Mouse (Mus musculus) stomach, postnatal 0 days (tissue): ENCODE data around the gene Pgpep1l. TPM values are rescaled to one million over a fixed set of nuclear protein-coding genes. Genes with fewer than 3 reads are reported as not detected.

ENCODE experiments used
- ATAC-seq: fragments of 200-750 bp; cut with Nextera tagmentation; 2 replicates; pipeline ENCODE4 v1.8.0; 2017; ENCODE audit not compliant: low FRiP score, low TSS enrichment
- DNase-seq: peaks from one replicate; pipeline ENCODE4 v3.0.0-alpha.2; 2016; ENCODE audit warnings: low spot score
- H3K27ac ChIP-seq: fragments of 300-500 bp; sonication (generic); replicated peaks from 2 replicates; pipeline ENCODE4 v1.5.1; 2014; ENCODE audit warnings: mild to moderate bottlenecking, control low read depth
- H3K27me3 ChIP-seq: fragments of 300-500 bp; sonication (generic); 2 replicates; pipeline ENCODE4 v1.6.1; 2014; ENCODE audit warnings: low read length; ENCODE audit not compliant: control insufficient read depth, insufficient read depth
- H3K36me3 ChIP-seq: fragments of 300-500 bp; sonication (generic); 2 replicates; pipeline ENCODE4 v1.6.1; 2014; ENCODE audit warnings: low read length, mixed read lengths; ENCODE audit not compliant: control insufficient read depth, insufficient read depth
- H3K4me1 ChIP-seq: fragments of 300-500 bp; sonication (generic); replicated peaks from 2 replicates; pipeline ENCODE4 v1.6.1; 2014; ENCODE audit warnings: antibody characterized with exemption; ENCODE audit not compliant: control insufficient read depth, insufficient read depth
- H3K4me2 ChIP-seq: fragments of 300-500 bp; sonication (generic); replicated peaks from 2 replicates; pipeline ENCODE4 v1.6.1; 2014; ENCODE audit warnings: low read depth, mild to moderate bottlenecking, control low read depth, moderate library complexity
- H3K4me3 ChIP-seq: fragments of 300-500 bp; sonication (generic); 2 replicates; pipeline ENCODE4 v1.5.1; 2014; ENCODE audit warnings: low read depth, low read length, control low read depth
- H3K9ac ChIP-seq: fragments of 300-500 bp; sonication (generic); 2 replicates; pipeline ENCODE4 v1.6.1; 2014; ENCODE audit warnings: mild to moderate bottlenecking, low read length, control low read depth, mixed read lengths
- H3K9me3 ChIP-seq: fragments of 300-500 bp; sonication (generic); 2 replicates; pipeline ENCODE4 v1.6.1; 2016; ENCODE audit warnings: low read length; ENCODE audit not compliant: control insufficient read depth
- CTCF ChIP-seq: IDR thresholded peaks from 2 replicates; pipeline ENCODE4 v1.5.1; 2016; ENCODE audit warnings: antibody characterized with exemption, low read depth, mild to moderate bottlenecking, moderate library complexity
- EP300 ChIP-seq: optimal IDR thresholded peaks from 2 replicates; pipeline ENCODE3; 2016; ENCODE audit warnings: antibody characterized with exemption
- WGBS: fragments of 180-500 bp; shearing (Covaris S2); extraction: QIAGEN DNeasy Blood & Tissue Kit; methylation state at CpG from one replicate; pipeline ENCODE4 v1.1.7; 2014; 5-methylcytosine and 5-hydroxymethylcytosine counted together
- polyA plus RNA-seq: library from polyadenylated mRNA; unstranded; fragments of >200 nt; fragmentation: Nextera tagmentation; extraction: Ambion mirVana; gene quantifications from 2 replicates; pipeline ENCODE4 v1.2.1, GENCODE M21; 2015

Pgpep1l gene
- not detected in 2 replicates for polyA plus RNA-seq

DNA sequence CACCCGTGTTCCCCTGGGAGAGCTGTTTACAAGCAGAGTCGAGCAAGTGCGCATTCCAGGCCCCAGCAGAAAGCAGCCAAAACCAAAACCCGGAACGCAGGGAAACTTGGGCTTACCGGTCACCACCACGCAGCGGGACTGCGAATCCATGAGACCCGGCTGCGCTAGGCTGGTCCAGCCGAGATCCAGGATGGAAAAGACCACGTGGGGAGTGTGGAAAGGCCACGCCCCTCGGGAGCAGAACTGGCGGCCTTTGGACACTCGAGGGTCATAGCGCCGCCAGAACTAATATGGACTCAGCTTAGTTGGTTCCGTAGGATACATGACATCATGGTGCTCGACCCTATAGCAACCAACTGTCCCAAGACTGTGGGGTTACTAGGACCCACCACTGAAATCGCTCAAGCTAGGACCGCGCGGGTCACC, at the start of gene Pgpep1l:
Pgpep1l (minus strand) TSS at position 206 of the 426 bp plus-strand sequence.
- Histone ChIP-seq H3K36me3 (no peaks in the 10 kb centered on the region), H3K4me2 (peak within 1 kb of the TSS; percentile 48), H3K9me3 (no peaks in the 10 kb centered on the region), H3K27ac (no peak within 1 kb of the TSS), H3K4me1 (0 out of 2 replicates have a peak, but pooled peaks cover 3% of the 10 kb centered on the region), H3K9ac (peak within 1 kb of the TSS; percentile 38; the same call in 1 of the 2 replicates), H3K4me3 (peak within 1 kb of the TSS; percentile 25), H3K27me3 (no peaks in the 10 kb centered on the region; the same call in 1 of the 2 replicates)
- 10% methylated on average over 25 of the region's 25 CpGs for WGBS
- ATAC-seq, result peak; percentile 57; the same call in 1 of the 2 replicates
- DNase-seq, result peak; percentile 38
- TF ChIP-seq CTCF (no peak), EP300 (no peak)

DNA sequence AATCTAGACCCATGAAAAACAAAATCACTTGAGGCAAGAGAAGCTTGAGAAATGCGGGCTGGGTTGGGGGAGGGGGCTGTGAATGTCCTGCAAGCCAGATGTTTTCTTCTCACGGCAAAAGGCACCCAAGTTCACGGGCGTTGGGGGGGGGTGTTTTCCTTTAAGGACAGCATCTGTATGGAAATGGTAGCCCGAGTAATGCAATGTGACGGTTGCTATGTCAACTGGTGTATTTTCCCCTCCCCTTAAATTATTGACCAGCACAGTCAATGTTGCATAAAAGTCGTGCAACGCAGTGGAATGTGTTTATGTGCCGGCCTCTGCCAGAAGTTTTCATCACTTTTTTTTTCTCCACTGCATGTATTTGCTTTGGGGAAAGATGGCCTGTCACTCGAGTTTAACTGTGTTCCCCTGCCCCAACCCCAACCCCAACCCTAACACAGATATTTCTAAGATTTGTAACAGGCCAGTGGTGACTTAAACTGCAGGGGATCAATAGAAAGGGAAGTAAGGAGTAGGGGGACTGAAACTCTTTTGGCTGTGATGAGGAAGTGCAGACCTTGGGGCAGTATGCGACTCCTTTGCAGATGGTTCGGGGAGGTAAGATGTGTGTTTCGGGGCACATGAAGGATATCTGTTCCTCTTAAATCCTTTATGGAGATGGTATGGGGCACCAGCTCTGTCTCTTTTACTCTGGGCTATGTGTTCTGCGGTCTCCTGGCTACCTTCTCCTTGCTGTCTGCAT, 49.2 kb upstream of the Pgpep1l start:
- 58% methylated on average over 14 of the region's 14 CpGs for WGBS

GRCm38 (mm10) chr7:68312395-68312794, 48.4 kb upstream of the Pgpep1l start:
- TF ChIP-seq CTCF (no peak), EP300 (no peak)
- Histone ChIP-seq H3K4me3 (no peak overlapping the region), H3K36me3 (no peaks in the 10 kb centered on the region), H3K27ac (no peak overlapping the region), H3K9me3 (no peaks in the 10 kb centered on the region), H3K4me1 (no peaks in the 10 kb centered on the region), H3K4me2 (no peak overlapping the region), H3K27me3 (no peaks in the 10 kb centered on the region), H3K9ac (no peak overlapping the region)
- DNase-seq (no peak), ATAC-seq (no peak)
- WGBS, result 69% methylated on average over 5 of the region's 5 CpGs

More for the DNA sequence above, 49.2 kb upstream of the Pgpep1l start:
- no peaks in the 10 kb centered on the region for H3K27me3 ChIP-seq
- no peak overlapping the region for H3K4me2 ChIP-seq
- ATAC-seq (no peak), DNase-seq (no peak)
- H3K4me3 ChIP-seq, result no peak overlapping the region
- H3K4me1 ChIP-seq, result no peaks in the 10 kb centered on the region
- no peak overlapping the region for H3K27ac ChIP-seq
- no peaks in the 10 kb centered on the region for H3K36me3 ChIP-seq
- no peaks in the 10 kb centered on the region for H3K9me3 ChIP-seq
- no peak overlapping the region for H3K9ac ChIP-seq
- no peak for TF ChIP-seq CTCF
- TF ChIP-seq EP300, result no peak

GRCm38 (mm10) chr7:68311469-68311868, 47.4 kb upstream of the Pgpep1l start:
- DNase-seq, result no peak
- H3K27me3 ChIP-seq, result no peaks in the 10 kb centered on the region
- H3K4me1 ChIP-seq, result no peaks in the 10 kb centered on the region
- 60% methylated on average over 6 of the region's 6 CpGs for WGBS
- peak; percentile 68; the same call in 1 of the 2 replicates for ATAC-seq
- no peak overlapping the region for H3K4me3 ChIP-seq
- no peak overlapping the region for H3K4me2 ChIP-seq
- H3K9ac ChIP-seq, result no peak overlapping the region
- H3K9me3 ChIP-seq, result no peaks in the 10 kb centered on the region
- H3K36me3 ChIP-seq, result no peaks in the 10 kb centered on the region
- no peak overlapping the region for H3K27ac ChIP-seq
- TF ChIP-seq CTCF (no peak), EP300 (no peak)

DNA sequence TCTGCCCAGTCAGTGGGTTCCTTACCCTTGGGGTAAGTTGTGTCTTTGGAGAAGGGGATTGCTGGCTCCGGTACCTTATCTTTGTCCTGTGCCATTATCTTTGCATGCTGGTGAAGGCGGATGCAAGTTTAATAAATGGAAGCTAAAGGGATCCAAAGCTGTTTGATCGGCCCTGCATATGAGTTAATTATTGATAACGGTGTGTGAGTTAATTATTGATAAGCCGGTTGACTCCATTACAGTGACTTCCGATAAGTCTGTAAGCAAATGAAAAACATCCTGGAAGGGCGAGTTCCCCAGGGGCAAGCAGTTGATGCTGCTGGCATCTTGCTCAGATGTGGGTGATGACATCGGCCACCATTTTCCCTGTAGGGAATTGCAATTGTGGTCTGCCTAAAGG, 42.7 kb upstream of the Pgpep1l start:
- 83% methylated on average over 8 of the region's 8 CpGs for WGBS

More for the DNA sequence above, 42.7 kb upstream of the Pgpep1l start:
- Histone ChIP-seq H3K4me2 (no peak overlapping the region), H3K4me3 (no peak overlapping the region), H3K27ac (no peak overlapping the region), H3K9me3 (no peaks in the 10 kb centered on the region), H3K27me3 (no peaks in the 10 kb centered on the region), H3K4me1 (no peaks in the 10 kb centered on the region), H3K9ac (no peak overlapping the region), H3K36me3 (no peaks in the 10 kb centered on the region)
- TF ChIP-seq EP300 (no peak), CTCF (no peak)
- no peak for ATAC-seq
- no peak for DNase-seq
